Mouse (Mus musculus) embryonic facial prominence, embryonic 11.5 days (tissue): Measurements from ENCODE around the gene Tshz3. TPM values are rescaled to one million over a fixed set of nuclear protein-coding genes. Genes with fewer than 3 reads are reported as not detected.

Experiments
- ATAC-seq: fragments of 200-750 bp; cut with Nextera tagmentation; replicated peaks from 2 replicates; pipeline ENCODE4 v1.8.0; 2017; ENCODE audit warnings: low read depth; ENCODE audit not compliant: insufficient number of reproducible peaks, low FRiP score, low TSS enrichment
- DNase-seq: peaks from one replicate; pipeline ENCODE4 v3.0.0-alpha.2; 2015; ENCODE audit warnings: low spot score
- H3K27ac ChIP-seq: fragments of 300-500 bp; sonication (generic); replicated peaks from 2 replicates; pipeline ENCODE4 v1.5.1; 2014; ENCODE audit warnings: mild to moderate bottlenecking, low read depth, low read length, control low read depth
- H3K27me3 ChIP-seq: fragments of 300-500 bp; sonication (generic); 2 replicates; pipeline ENCODE4 v1.6.1; 2014; ENCODE audit warnings: mild to moderate bottlenecking, low read length, moderate library complexity, mixed read lengths; ENCODE audit not compliant: control insufficient read depth, insufficient read depth
- H3K36me3 ChIP-seq: fragments of 300-500 bp; sonication (generic); replicated peaks from 2 replicates; pipeline ENCODE4 v1.6.1; 2014; ENCODE audit warnings: low read depth, mild to moderate bottlenecking, low read length, moderate library complexity, mixed read lengths; ENCODE audit not compliant: control insufficient read depth, insufficient read depth
- H3K4me1 ChIP-seq: fragments of 300-500 bp; sonication (generic); 2 replicates; pipeline ENCODE4 v1.6.1; 2014; ENCODE audit warnings: low read length, mixed read lengths; ENCODE audit not compliant: control insufficient read depth, insufficient read depth
- H3K4me2 ChIP-seq: fragments of 300-500 bp; sonication (generic); 2 replicates; pipeline ENCODE4 v1.6.1; 2014; ENCODE audit warnings: low read depth, mild to moderate bottlenecking, control low read depth, low read length, moderate library complexity
- H3K4me3 ChIP-seq: fragments of 300-500 bp; sonication (generic); 2 replicates; pipeline ENCODE4 v1.5.1; 2014; ENCODE audit warnings: low read depth, low read length, control low read depth
- H3K9ac ChIP-seq: fragments of 300-500 bp; sonication (generic); replicated peaks from 2 replicates; pipeline ENCODE4 v1.6.1; 2014; ENCODE audit warnings: mild to moderate bottlenecking, control low read depth, low read length
- H3K9me3 ChIP-seq: fragments of 300-500 bp; sonication (generic); replicated peaks from 2 replicates; pipeline ENCODE4 v1.6.1; 2016; ENCODE audit warnings: mild to moderate bottlenecking, low read length, inconsistent platforms, mixed read lengths; ENCODE audit not compliant: control insufficient read depth
- WGBS: fragments of 180-500 bp; shearing (Covaris S2); extraction: QIAGEN DNeasy Blood & Tissue Kit; methylation state at CpG from one replicate; pipeline ENCODE4 v1.1.7; 2014; 5-methylcytosine and 5-hydroxymethylcytosine counted together
- polyA plus RNA-seq: library from polyadenylated mRNA; unstranded; fragments of >200 nt; fragmentation: Nextera tagmentation; extraction: Ambion mirVana; gene quantifications from 2 replicates; pipeline ENCODE4 v1.2.1, GENCODE M21; 2014

Tshz3 gene
- polyA plus RNA-seq, result 3.7 and 4.9 TPM in 2 replicates

DNA sequence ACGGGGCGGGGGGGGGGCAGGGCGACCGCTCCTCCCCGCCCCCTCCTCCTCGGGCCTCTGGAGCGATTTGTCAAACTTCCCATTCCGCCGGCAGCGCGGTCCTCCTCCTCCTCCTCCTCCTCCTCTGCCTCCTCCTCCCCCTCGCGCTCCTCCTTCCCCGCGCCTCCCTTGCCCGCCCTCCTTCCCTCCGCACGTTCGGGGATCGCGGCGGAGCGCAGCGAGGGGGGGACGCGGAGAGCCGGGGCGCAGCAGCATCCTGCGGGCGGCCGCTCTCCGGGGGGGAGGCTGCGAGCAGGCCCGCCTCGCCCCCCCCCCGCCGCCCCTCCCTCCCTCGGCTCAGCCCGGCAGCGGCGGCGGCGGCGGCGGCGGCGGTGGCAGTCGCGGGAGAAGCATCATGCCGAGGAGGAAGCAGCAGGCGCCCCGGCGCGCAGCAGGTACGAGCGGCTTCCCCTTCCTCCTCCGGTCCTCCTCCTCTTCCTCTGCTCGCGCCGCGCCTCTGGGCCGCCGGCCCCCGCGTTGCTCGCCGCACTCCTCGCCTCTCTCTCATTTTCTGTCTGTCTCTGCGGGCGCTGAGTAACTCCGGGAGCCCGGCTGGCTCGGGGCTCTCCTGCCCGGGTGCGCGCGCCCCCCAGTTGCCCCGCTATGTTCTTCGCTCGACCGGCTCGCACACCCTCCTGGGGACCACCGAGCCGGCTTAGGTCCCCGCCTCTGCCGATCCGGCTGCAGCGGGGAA lies at the start of gene Tshz3:
Gene Tshz3 (plus strand): TSS at position 263 of the 733 bp plus-strand sequence.
- WGBS, result 1% methylated on average over 33 of the region's 88 CpGs
- peak within 1 kb of the TSS; percentile 75 for H3K9ac ChIP-seq
- H3K4me3 ChIP-seq, result peak within 1 kb of the TSS; percentile 79
- no peaks in the 10 kb centered on the region for H3K9me3 ChIP-seq
- H3K4me1 ChIP-seq, result peaks cover 8% of the 10 kb centered on the region
- H3K4me2 ChIP-seq, result peak within 1 kb of the TSS; percentile 97
- DNase-seq (peak; percentile 75), ATAC-seq (peak; percentile 19)
- no peaks in the 10 kb centered on the region for H3K36me3 ChIP-seq
- peak within 1 kb of the TSS; percentile 52 for H3K27ac ChIP-seq
- H3K27me3 ChIP-seq, result peaks cover 20% of the 10 kb centered on the region

DNA sequence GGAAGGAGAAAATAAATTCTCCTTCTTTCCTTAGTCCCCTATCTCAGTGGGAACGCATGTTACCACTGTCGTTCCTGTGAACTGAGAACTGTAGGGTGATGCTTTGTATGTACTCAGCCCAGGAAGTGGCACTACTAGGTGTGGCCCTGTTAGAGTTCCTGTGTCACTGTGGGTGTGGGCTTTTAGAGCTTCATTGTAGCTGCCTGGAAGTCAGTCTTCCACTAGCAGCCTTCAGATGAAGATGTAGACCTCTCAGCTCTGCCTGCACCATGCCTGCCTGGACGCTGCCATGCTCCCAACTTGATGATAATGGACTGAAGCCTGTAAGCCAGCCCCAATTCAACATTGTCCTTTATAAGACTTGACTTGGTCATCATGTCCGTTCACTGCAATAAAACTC lies 42.0 kb upstream of the Tshz3 start:
- no peak overlapping the region for H3K4me2 ChIP-seq
- DNase-seq (no peak), ATAC-seq (no peak)
- no peak overlapping the region for H3K9ac ChIP-seq
- H3K9me3 ChIP-seq, result no peaks in the 10 kb centered on the region
- no peaks in the 10 kb centered on the region for H3K27me3 ChIP-seq
- no peak overlapping the region for H3K27ac ChIP-seq
- WGBS, result 89% methylated on average over 4 of the region's 4 CpGs
- H3K4me3 ChIP-seq, result no peak overlapping the region
- no peaks in the 10 kb centered on the region for H3K36me3 ChIP-seq
- no peaks in the 10 kb centered on the region for H3K4me1 ChIP-seq

DNA sequence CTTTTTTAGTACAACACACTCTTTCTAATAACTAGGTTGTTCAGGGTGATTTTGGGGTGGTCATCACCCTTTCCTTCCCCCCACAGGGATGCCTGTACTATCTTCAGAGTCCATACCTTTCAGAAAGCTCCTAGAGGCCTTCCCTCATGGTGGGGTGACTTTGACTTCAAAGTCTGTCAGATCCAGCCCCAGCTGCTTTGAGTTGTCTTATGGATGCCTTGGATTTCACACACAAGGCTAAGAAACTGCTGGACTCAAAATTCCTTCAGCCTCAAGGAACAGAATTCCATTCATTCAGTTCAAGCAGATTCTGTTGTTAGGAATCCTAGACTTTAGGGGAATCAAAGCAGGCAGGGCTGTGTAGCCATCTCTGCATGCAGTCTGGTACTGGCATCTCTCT lies 41.5 kb upstream of the Tshz3 start:
- ATAC-seq (no peak), DNase-seq (no peak)
- Histone ChIP-seq H3K9ac (no peak overlapping the region), H3K4me2 (no peak overlapping the region), H3K27me3 (no peaks in the 10 kb centered on the region), H3K27ac (no peak overlapping the region), H3K4me1 (no peaks in the 10 kb centered on the region), H3K4me3 (no peak overlapping the region), H3K9me3 (no peaks in the 10 kb centered on the region), H3K36me3 (no peaks in the 10 kb centered on the region)

DNA sequence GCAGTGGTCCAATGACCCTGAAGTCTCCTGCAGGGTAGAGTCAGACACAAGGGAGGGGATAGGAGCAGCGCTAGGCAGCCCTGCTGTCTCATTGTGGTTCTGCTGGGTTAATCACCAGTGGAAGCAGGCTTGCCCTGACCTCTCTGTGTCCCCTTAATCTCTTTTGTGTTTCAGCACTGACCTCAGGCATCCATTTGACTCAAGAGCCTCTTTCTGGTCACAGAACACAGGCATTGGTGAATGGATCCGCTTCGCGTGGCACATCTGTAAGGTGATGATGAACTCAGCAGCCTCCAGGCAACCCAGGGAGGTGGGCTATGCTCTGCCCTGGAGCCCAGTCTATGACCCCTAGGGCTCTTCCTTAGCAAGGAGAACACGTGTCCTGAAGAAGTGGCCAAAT lies 39.6 kb upstream of the Tshz3 start:
- H3K4me3 ChIP-seq, result no peak overlapping the region
- ATAC-seq (peak; percentile 52; the same call in 1 of the 2 replicates), DNase-seq (no peak)
- no peak overlapping the region for H3K4me2 ChIP-seq
- no peaks in the 10 kb centered on the region for H3K36me3 ChIP-seq
- H3K9me3 ChIP-seq, result no peaks in the 10 kb centered on the region
- H3K27ac ChIP-seq, result no peak overlapping the region
- no peaks in the 10 kb centered on the region for H3K27me3 ChIP-seq
- no peak overlapping the region for H3K9ac ChIP-seq
- no peaks in the 10 kb centered on the region for H3K4me1 ChIP-seq
- 24% methylated on average over 5 of the region's 5 CpGs for WGBS

DNA sequence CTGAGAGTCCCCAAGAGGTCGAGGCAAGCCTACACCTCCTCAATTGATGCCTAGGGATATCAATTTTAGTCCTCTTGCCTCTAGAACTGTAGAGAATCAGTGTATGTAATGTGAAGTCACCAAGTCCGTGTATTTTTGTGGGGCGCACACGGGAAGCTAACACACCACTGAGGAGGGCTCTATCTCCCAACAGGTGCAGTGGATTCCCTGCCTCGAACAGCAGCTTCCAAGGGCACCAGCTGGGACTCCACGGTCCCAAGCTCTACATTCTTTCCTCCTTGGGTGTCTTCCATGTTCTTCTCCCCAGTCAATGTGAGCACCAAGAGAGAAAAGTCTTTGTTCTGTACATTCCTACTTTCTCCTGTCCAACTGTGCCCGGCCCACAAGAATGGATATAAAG lies 38.7 kb upstream of the Tshz3 start:
- Histone ChIP-seq H3K4me1 (no peaks in the 10 kb centered on the region), H3K4me2 (no peak overlapping the region), H3K4me3 (no peak overlapping the region), H3K27me3 (no peaks in the 10 kb centered on the region), H3K27ac (no peak overlapping the region), H3K36me3 (no peaks in the 10 kb centered on the region), H3K9me3 (no peaks in the 10 kb centered on the region), H3K9ac (no peak overlapping the region)
- no peak for DNase-seq
- 89% methylated on average over 7 of the region's 7 CpGs for WGBS
- no peak for ATAC-seq

DNA sequence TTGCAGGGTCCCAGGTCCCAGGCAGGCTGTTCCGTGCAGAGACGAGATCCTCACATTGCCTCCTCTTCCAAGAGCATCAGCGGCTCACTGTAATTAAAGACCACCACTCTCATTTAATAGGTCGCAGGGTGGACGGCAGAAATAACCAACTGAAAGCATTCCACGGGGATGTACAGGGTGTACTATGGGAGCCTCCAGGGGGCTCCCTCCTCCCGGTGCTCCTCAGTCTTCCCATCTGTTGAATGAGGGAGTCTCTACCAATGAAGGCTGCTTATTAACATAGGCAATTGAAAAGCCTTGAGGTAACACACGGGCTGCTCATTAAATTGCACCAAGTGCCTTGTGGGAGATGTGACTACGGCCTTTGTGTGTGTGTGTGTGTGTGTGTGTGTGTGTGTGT lies 37.3 kb upstream of the Tshz3 start:
- H3K9me3 ChIP-seq, result no peaks in the 10 kb centered on the region
- H3K36me3 ChIP-seq, result no peaks in the 10 kb centered on the region
- WGBS, result 74% methylated on average over 9 of the region's 9 CpGs
- no peak overlapping the region for H3K9ac ChIP-seq
- ATAC-seq, result no peak
- H3K27me3 ChIP-seq, result no peaks in the 10 kb centered on the region
- no peak overlapping the region for H3K4me3 ChIP-seq
- H3K4me2 ChIP-seq, result no peak overlapping the region
- no peaks in the 10 kb centered on the region for H3K4me1 ChIP-seq
- H3K27ac ChIP-seq, result no peak overlapping the region
- no peak for DNase-seq

DNA sequence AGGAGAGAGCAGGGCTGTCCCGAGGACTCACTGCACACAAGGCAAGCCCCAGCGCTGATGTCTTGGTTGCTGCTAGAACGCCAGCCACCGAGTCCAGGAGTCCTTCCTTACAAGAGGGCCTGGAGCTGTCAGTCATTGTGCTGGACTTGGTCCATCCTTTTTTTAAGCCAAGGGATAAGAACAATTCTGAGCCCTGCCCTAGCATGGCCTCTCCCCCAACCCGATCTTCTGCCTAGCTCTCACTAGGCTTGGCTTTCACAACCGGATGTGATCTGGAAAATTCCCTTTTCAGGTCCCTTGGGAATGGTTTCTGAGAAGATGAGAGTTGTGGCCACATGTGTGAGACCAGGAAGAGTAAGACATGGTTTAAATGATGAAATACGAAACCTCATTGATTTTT lies 34.5 kb upstream of the Tshz3 start:
- DNase-seq, result no peak
- ATAC-seq, result no peak
- Histone ChIP-seq H3K4me2 (no peak overlapping the region), H3K4me3 (no peak overlapping the region), H3K36me3 (no peaks in the 10 kb centered on the region), H3K9me3 (no peaks in the 10 kb centered on the region), H3K9ac (no peak overlapping the region), H3K27ac (no peak overlapping the region), H3K4me1 (no peaks in the 10 kb centered on the region), H3K27me3 (no peaks in the 10 kb centered on the region)
- WGBS, result 85% methylated on average over 7 of the region's 7 CpGs

DNA sequence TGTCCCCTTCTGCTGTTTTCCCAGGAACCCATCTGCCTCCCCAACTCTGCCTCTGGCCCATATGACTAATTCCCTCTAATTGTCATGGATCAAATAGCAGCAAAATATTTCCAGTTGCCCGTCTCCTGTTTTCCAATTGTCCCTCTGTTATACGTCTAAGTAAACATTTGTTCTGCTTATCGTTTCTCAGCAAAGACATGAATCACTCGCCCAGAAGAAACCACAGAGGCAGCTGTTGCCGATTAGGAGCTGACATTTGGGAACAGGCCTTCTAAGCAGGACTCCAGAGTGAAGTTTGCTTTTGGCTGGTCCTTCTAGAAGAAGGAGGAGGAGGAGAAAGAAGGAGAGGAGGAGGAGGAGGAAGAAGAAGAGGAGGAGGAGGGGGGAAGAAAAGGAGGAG lies 30.2 kb upstream of the Tshz3 start:
- Histone ChIP-seq H3K4me1 (no peaks in the 10 kb centered on the region), H3K4me3 (no peak overlapping the region), H3K36me3 (no peaks in the 10 kb centered on the region), H3K9ac (no peak overlapping the region), H3K27me3 (no peaks in the 10 kb centered on the region), H3K4me2 (no peak overlapping the region), H3K27ac (no peak overlapping the region), H3K9me3 (no peaks in the 10 kb centered on the region)
- ATAC-seq, result no peak
- WGBS, result 27% methylated on average over 5 of the region's 5 CpGs
- peak; percentile 49 for DNase-seq
